ENCODE assay signal across 22 mouse cellular contexts in genomic region chr1:55617857-55618256, GRCm38 (mm10).
"Had no signal": no experiment of that assay in that cellular context is flagged by ENCODE, and none has a peak within 500 bp of the region (broad histone marks: within the 10 kb centered on the region; RNA-seq: fewer than 3 reads in every experiment).

No protein-coding gene starts in this region.

- H3K27me3 ChIP-seq: limb, embryonic 13.5 days; liver, embryonic 12.5 days; liver, embryonic 15.5 days; lung, embryonic 15.5 days; midbrain, embryonic 12.5 days; midbrain, embryonic 15.5 days; neural tube, embryonic 13.5 days; stomach, embryonic 15.5 days had no signal

- H3K4me1 ChIP-seq: liver, embryonic 12.5 days; liver, embryonic 15.5 days; midbrain, embryonic 12.5 days; midbrain, embryonic 15.5 days; neural tube, embryonic 13.5 days; stomach, embryonic 15.5 days had no signal

- H3K4me3 ChIP-seq: limb, embryonic 10.5 days; limb, embryonic 13.5 days; liver, embryonic 12.5 days; liver, embryonic 15.5 days; lung, embryonic 15.5 days; midbrain, embryonic 12.5 days; midbrain, embryonic 15.5 days; neural tube, embryonic 13.5 days; stomach, embryonic 15.5 days had no signal

- H3K9ac ChIP-seq: limb, embryonic 13.5 days; liver, embryonic 12.5 days; liver, embryonic 15.5 days; lung, embryonic 15.5 days; midbrain, embryonic 12.5 days; midbrain, embryonic 15.5 days; neural tube, embryonic 13.5 days; stomach, embryonic 15.5 days had no signal

- H3K9me3 ChIP-seq: limb, embryonic 10.5 days; limb, embryonic 13.5 days; liver, embryonic 12.5 days; liver, embryonic 15.5 days; lung, embryonic 15.5 days; midbrain, embryonic 12.5 days; midbrain, embryonic 15.5 days; neural tube, embryonic 13.5 days; stomach, embryonic 15.5 days had no signal

- DNase-seq: kidney, adult 11 months; kidney, adult 9 months; kidney, postnatal 14 days; kidney, postnatal 4 days; layer of hippocampus, adult 9-11 months; liver; lung, adult 18-20 months; lung, postnatal 10 days; lung, postnatal 36 days; retina, postnatal 1 day; right cerebral cortex, postnatal 25 days; spleen, adult 18-20 months; thymus, postnatal 25 days had no signal

- H3K4me2 ChIP-seq: limb, embryonic 13.5 days; liver, embryonic 12.5 days; liver, embryonic 15.5 days; lung, embryonic 15.5 days; midbrain, embryonic 12.5 days; midbrain, embryonic 15.5 days; neural tube, embryonic 13.5 days; stomach, embryonic 15.5 days had no signal

- ATAC-seq: liver, embryonic 12.5 days; midbrain, embryonic 15.5 days had no signal

- H3K27ac ChIP-seq: limb, embryonic 10.5 days; limb, embryonic 13.5 days; liver, embryonic 12.5 days; liver, embryonic 15.5 days; lung, embryonic 15.5 days; midbrain, embryonic 12.5 days; midbrain, embryonic 15.5 days; neural tube, embryonic 13.5 days; stomach, embryonic 15.5 days had no signal

- H3K36me3 ChIP-seq: limb, embryonic 10.5 days; limb, embryonic 13.5 days; liver, embryonic 12.5 days; liver, embryonic 15.5 days; lung, embryonic 15.5 days; midbrain, embryonic 12.5 days; midbrain, embryonic 15.5 days; neural tube, embryonic 13.5 days; stomach, embryonic 15.5 days had no signal
